Mouse (Mus musculus) midbrain, embryonic 11.5 days (tissue): ENCODE measurements around the gene Rasgef1c. TPM values are rescaled to one million over a fixed set of nuclear protein-coding genes. Genes with fewer than 3 reads are reported as not detected.

Experiments
- ATAC-seq: fragments of 200-750 bp; cut with Nextera tagmentation; 2 replicates; pipeline ENCODE4 v1.8.0; 2017; ENCODE audit warnings: moderate TSS enrichment, moderate library complexity; ENCODE audit not compliant: low FRiP score
- DNase-seq: peaks from one replicate; pipeline ENCODE4 v3.0.0; 2015; ENCODE audit warnings: low spot score; ENCODE audit errors: missing footprints
- H3K27ac ChIP-seq: fragments of 300-500 bp; sonication (generic); 2 replicates; pipeline ENCODE4 v1.5.1; 2014; ENCODE audit warnings: low read depth, low read length
- H3K27me3 ChIP-seq: fragments of 300-500 bp; sonication (generic); 2 replicates; pipeline ENCODE4 v1.6.1; 2014; ENCODE audit warnings: mild to moderate bottlenecking, low read length, moderate library complexity, mixed read lengths; ENCODE audit not compliant: control insufficient read depth, insufficient read depth
- H3K36me3 ChIP-seq: fragments of 300-500 bp; sonication (generic); 2 replicates; pipeline ENCODE4 v1.6.1; 2014; ENCODE audit warnings: mild to moderate bottlenecking, low read length, moderate library complexity, mixed read lengths; ENCODE audit not compliant: control insufficient read depth, insufficient read depth
- H3K4me1 ChIP-seq: fragments of 300-500 bp; sonication (generic); 2 replicates; pipeline ENCODE4 v1.6.1; 2014; ENCODE audit warnings: low read length; ENCODE audit not compliant: control insufficient read depth, insufficient read depth
- H3K4me2 ChIP-seq: fragments of 300-500 bp; sonication (generic); 2 replicates; pipeline ENCODE4 v1.6.1; 2014; ENCODE audit warnings: mild to moderate bottlenecking, moderate library complexity
- H3K4me3 ChIP-seq: fragments of 300-500 bp; sonication (generic); 2 replicates; pipeline ENCODE4 v1.5.1; 2014; ENCODE audit warnings: low read depth, low read length
- H3K9ac ChIP-seq: fragments of 300-500 bp; sonication (generic); 2 replicates; pipeline ENCODE4 v1.6.1; 2014; ENCODE audit warnings: low read length
- H3K9me3 ChIP-seq: fragments of 300-500 bp; sonication (generic); 2 replicates; pipeline ENCODE4 v1.6.1; 2016; ENCODE audit warnings: low read length; ENCODE audit not compliant: control insufficient read depth
- WGBS: fragments of 180-500 bp; shearing (Covaris S2); extraction: QIAGEN DNeasy Blood & Tissue Kit; methylation state at CpG from one replicate; pipeline ENCODE4 v1.1.7; 2014; 5-methylcytosine and 5-hydroxymethylcytosine counted together
- polyA plus RNA-seq: library from polyadenylated mRNA; unstranded; fragments of >200 nt; fragmentation: Nextera tagmentation; extraction: Ambion mirVana; gene quantifications from 2 replicates; pipeline ENCODE4 v1.2.1, GENCODE M21; 2014

Gene Rasgef1c
- polyA plus RNA-seq: 0.55 and 0.92 TPM in 2 replicates

DNA sequence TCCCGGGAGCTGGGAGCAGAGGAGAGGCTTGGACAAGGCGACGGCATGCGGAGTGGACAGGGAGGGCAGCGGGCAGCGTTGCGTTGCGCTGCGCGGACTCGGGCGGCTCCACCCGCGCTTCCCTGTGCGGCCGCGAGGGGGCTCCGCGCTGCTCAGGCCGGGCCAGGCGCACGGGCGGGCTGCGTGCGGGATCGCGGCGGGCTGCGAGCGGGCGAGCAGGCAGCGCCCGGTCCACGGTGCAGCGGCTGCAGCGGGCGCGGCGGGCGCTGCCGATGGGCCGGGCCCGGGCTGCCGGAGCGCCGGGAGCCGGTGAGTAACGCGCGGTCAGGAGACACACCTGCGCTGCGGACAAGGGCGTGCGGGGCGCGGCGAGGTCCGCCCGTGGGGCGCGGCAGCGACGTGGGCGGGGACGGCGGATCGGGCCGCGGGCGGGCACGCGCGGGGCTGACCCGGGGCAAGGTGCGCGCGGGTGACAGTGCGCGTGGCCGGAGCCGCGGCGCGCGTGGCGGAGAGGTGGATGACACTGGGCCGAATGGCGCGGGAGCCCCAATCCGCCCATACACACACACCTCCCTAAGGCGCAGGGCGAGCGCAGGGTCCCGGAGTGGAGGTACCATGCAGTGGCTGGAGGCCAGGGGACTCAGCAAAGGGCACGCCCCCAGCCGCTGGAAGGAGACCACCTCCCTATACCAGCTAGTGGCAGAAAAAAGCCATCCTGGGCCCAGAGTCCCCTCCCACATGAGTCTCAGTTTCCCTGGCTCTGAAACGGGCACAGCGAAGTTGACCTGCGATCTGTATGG lies at the start of gene Rasgef1c:
TSS of gene Rasgef1c (plus strand) at position 177 of the 800 bp plus-strand sequence.
- peak within 1 kb of the TSS; percentile 99 for H3K4me2 ChIP-seq
- peak; percentile 91 for ATAC-seq
- peaks cover 28% of the 10 kb centered on the region for H3K27me3 ChIP-seq
- H3K9me3 ChIP-seq: no peaks in the 10 kb centered on the region
- no peaks in the 10 kb centered on the region for H3K36me3 ChIP-seq
- peaks cover 6% of the 10 kb centered on the region; the same call in 1 of the 2 replicates for H3K4me1 ChIP-seq
- no peak within 1 kb of the TSS for H3K27ac ChIP-seq
- peak; percentile 98 for DNase-seq
- H3K9ac ChIP-seq: peak within 1 kb of the TSS; percentile 64
- peak within 1 kb of the TSS; percentile 67 for H3K4me3 ChIP-seq
- 3% methylated on average over 83 of the region's 99 CpGs for WGBS

DNA sequence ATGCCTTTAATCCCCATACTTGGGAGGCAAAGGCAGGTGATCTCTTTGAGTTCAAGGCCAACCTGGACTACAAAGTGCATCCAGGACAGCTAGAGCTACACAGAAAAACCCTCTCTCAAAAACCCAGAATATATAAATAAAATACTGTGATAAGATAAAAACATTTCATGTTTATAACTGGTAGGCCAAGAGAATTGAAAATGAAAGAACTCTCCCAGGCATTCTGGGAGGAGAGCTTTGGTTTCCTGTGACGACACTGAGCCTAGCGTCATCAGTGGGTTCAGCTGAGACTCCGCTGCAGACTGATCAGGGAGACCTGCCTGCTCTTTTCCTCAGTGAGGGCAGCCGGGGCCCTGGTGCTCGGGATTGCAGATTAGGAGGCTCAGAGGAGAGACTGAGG lies 46.5 kb upstream of the Rasgef1c start:
- WGBS: 76% methylated on average over 5 of the region's 5 CpGs
- H3K4me1 ChIP-seq: no peaks in the 10 kb centered on the region
- H3K27me3 ChIP-seq: no peaks in the 10 kb centered on the region
- no peak overlapping the region for H3K27ac ChIP-seq
- DNase-seq (no peak), ATAC-seq (no peak)
- H3K9ac ChIP-seq: no peak overlapping the region
- no peaks in the 10 kb centered on the region for H3K9me3 ChIP-seq
- no peaks in the 10 kb centered on the region for H3K36me3 ChIP-seq
- H3K4me2 ChIP-seq: no peak overlapping the region
- no peak overlapping the region for H3K4me3 ChIP-seq

DNA sequence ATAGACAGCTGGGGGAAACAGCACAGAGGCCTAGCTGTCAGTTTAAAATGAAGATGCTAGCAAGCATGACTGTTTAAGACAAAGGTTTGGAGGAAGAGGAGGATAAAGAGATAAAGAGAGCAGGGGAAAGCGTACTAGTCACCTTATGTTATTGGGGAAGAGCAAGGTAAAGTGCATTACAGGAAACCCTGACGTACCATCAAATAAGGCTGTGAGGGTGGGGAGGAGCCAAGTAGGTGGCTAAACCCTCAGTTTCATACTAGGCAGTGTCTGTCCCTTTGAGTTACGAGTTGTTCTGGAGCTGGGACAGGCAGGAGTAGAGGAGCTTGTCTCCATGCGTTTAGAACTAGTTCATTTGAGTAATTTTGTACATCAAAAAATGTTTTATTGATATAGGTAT lies 40.5 kb upstream of the Rasgef1c start:
- no peak for ATAC-seq
- DNase-seq: no peak
- no peak overlapping the region for H3K27ac ChIP-seq
- 91% methylated on average over 4 of the region's 4 CpGs for WGBS
- H3K4me3 ChIP-seq: no peak overlapping the region
- H3K4me1 ChIP-seq: no peaks in the 10 kb centered on the region
- H3K9me3 ChIP-seq: no peaks in the 10 kb centered on the region
- no peaks in the 10 kb centered on the region for H3K36me3 ChIP-seq
- H3K9ac ChIP-seq: no peak overlapping the region
- H3K27me3 ChIP-seq: no peaks in the 10 kb centered on the region
- H3K4me2 ChIP-seq: no peak overlapping the region

DNA sequence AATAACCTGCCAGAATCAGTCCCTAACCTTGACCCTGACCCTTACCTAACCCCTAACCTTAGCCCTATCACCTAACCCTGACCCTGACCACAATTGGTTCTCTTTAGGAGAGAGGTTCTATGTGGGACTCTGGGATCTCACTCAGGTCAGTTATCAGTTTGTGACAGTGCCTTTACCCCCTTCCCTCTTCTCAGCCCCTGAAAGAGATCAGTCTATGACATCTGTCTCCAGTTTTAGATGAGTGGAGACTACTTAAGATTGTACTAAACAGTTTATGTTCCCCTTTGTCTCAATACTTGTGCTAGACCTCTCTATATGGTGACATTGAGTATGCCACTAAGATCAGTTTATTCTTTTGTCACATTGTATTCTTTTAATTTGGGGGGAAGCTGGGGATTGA lies 37.7 kb upstream of the Rasgef1c start:
- DNase-seq (no peak), ATAC-seq (no peak)
- no peaks in the 10 kb centered on the region for H3K36me3 ChIP-seq
- H3K9me3 ChIP-seq: no peaks in the 10 kb centered on the region
- H3K4me2 ChIP-seq: no peak overlapping the region
- no peak overlapping the region for H3K27ac ChIP-seq
- no peaks in the 10 kb centered on the region for H3K4me1 ChIP-seq
- no peak overlapping the region for H3K9ac ChIP-seq
- H3K27me3 ChIP-seq: no peaks in the 10 kb centered on the region
- no peak overlapping the region for H3K4me3 ChIP-seq

DNA sequence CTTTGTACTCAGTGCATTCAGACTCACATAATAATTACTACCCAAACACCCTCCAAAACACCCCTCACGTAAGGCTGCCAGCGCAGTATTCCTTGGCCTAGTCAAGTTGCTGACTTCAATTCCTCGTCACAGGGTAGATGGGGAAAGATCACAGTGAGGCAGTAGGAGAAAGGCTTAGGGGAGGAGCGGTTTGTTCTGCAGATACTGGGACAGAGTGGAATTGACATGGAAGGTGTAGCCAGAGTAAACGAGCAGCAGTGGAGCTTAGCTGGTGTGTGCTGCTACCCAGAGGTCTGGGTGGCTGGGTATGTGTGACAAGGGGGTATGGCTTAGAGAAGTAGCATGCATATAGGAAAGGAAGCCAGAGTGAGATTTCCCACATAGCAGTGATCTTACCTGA lies 34.3 kb upstream of the Rasgef1c start:
- no peaks in the 10 kb centered on the region for H3K9me3 ChIP-seq
- no peak overlapping the region for H3K4me2 ChIP-seq
- H3K9ac ChIP-seq: no peak overlapping the region
- DNase-seq (no peak), ATAC-seq (no peak)
- H3K27ac ChIP-seq: no peak overlapping the region
- peaks cover 4% of the 10 kb centered on the region; the same call in 1 of the 2 replicates for H3K36me3 ChIP-seq
- H3K27me3 ChIP-seq: no peaks in the 10 kb centered on the region
- no peak overlapping the region for H3K4me3 ChIP-seq
- WGBS: 87% methylated on average over 5 of the region's 5 CpGs
- no peaks in the 10 kb centered on the region for H3K4me1 ChIP-seq

DNA sequence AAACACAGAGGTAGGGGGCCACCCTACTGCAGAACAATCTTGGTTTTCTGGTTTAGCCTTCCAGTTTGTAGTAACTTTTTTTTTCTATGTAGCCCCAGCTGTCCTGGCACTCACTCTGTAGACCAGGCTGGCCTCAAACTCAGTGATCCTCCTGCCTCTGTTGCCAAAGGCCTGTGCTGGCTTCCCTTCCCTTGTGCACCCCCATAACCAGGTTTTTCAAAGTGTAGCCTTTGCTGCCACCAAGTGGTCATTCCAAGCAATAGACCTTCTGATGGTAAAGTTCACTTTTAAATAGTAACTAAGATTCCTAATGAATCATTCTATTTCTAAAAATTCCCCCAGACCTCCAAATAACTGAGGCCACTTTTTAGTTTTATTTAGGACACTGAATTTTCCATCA lies 31.9 kb upstream of the Rasgef1c start:
- DNase-seq (peak; percentile 95), ATAC-seq (peak; percentile 62; the same call in 1 of the 2 replicates)
- H3K36me3 ChIP-seq: peaks cover 6% of the 10 kb centered on the region; the same call in 1 of the 2 replicates
- H3K27ac ChIP-seq: no peak overlapping the region
- H3K27me3 ChIP-seq: no peaks in the 10 kb centered on the region
- no peak overlapping the region for H3K4me2 ChIP-seq
- H3K4me3 ChIP-seq: no peak overlapping the region
- H3K9me3 ChIP-seq: no peaks in the 10 kb centered on the region
- H3K9ac ChIP-seq: no peak overlapping the region
- no peaks in the 10 kb centered on the region for H3K4me1 ChIP-seq

DNA sequence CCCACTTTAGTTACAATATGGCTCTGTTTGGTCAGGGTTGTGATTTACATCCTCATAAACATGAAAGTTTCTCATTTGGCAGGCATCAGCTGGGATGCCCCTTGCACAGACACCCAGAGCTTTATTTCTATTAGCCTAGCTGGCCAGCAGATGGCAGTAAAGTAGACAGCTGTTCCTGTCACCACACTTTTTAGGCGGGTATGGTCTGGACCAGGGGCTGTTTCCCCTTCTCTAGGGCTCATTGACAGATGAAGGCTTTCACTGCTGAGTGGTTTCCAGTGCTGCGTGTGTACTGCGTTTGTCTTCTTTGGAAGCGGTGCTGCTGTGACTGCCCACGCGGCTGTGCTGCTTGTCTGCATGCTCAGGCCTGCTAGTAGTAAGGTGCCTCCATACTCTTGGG lies 29.7 kb upstream of the Rasgef1c start:
- Histone ChIP-seq H3K4me2 (no peak overlapping the region), H3K9me3 (no peaks in the 10 kb centered on the region), H3K27ac (no peak overlapping the region), H3K4me3 (no peak overlapping the region), H3K9ac (no peak overlapping the region), H3K4me1 (no peaks in the 10 kb centered on the region), H3K27me3 (no peaks in the 10 kb centered on the region), H3K36me3 (peaks cover 6% of the 10 kb centered on the region; the same call in 1 of the 2 replicates)
- WGBS: 66% methylated on average over 6 of the region's 6 CpGs
- ATAC-seq (0 out of 2 replicates have a peak, but pooled peaks have one; percentile 35), DNase-seq (peak; percentile 92)

DNA sequence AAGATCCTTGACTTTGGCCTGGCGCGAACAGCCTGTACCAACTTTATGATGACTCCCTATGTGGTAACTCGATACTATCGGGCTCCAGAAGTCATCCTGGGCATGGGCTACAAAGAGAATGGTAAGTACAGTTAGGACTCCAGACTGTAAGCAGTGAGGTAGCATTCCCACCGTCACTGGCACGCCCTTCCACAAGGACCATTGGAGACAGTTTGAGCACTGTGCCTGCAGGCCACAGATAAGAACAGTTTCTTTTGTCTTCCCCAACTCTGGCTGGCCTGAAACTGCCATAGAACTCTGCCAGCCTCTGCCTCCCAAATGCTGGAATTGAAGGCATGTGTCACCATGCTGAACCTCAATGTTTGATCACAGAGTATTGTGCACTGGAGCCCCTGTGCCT lies 28.9 kb upstream of the Rasgef1c start:
- no peak overlapping the region for H3K27ac ChIP-seq
- DNase-seq: no peak
- ATAC-seq: no peak
- no peak overlapping the region for H3K9ac ChIP-seq
- no peak overlapping the region for H3K4me3 ChIP-seq
- H3K4me1 ChIP-seq: no peaks in the 10 kb centered on the region
- no peak overlapping the region for H3K4me2 ChIP-seq
- WGBS: 96% methylated on average over 6 of the region's 6 CpGs
- peaks cover 6% of the 10 kb centered on the region; the same call in 1 of the 2 replicates for H3K36me3 ChIP-seq
- no peaks in the 10 kb centered on the region for H3K27me3 ChIP-seq
- no peaks in the 10 kb centered on the region for H3K9me3 ChIP-seq

DNA sequence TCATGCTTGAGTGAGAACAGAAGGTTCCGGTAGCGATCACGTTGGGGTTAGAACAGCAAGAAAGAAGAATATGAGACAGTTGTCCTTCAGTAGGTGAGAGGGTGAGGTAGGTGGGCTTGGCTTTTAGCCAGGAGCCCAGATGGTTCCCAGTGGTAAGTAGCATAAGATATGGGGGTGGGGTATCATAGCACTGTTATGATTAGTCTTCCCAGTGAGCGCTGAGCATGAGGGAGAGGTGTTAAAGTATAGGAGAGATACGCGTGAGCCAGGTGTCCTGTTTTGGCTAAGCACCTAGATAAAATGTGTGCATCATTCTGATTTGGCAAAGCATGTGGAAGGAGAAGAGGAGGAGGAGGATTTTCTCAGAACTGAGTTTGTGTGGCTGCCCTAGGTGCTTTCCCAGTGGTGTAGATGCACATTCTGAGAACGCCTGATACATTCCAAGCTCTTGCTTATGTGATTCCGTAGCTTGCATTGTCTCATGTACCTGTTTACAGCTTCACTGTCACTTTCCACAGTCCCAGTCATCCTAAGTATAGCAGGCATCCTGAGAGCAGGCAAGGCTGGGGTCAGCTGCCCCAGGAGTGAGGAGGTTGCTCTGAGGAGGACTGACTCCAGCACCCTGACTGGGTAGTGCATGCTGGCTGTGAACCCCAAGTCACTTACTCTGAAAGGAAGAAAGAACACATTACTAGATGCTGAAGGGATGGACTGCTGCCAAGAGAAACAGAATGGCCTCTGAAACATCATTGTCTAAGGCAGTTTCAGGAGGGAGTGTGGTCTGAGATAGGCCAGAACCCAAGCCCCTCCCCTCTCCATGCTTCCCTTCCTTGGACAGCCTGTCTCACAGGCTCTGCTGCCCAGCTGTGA lies 24.5 kb upstream of the Rasgef1c start:
- DNase-seq (no peak), ATAC-seq (no peak)
- Histone ChIP-seq H3K4me3 (no peak overlapping the region), H3K9me3 (no peaks in the 10 kb centered on the region), H3K4me1 (no peaks in the 10 kb centered on the region), H3K36me3 (0 out of 2 replicates have a peak, but pooled peaks cover 2% of the 10 kb centered on the region), H3K27ac (no peak overlapping the region), H3K4me2 (no peak overlapping the region), H3K27me3 (no peaks in the 10 kb centered on the region), H3K9ac (no peak overlapping the region)
- WGBS: 95% methylated on average over 8 of the region's 8 CpGs
